Mouse (Mus musculus): ENCODE data around the gene Onecut1.

DNA sequence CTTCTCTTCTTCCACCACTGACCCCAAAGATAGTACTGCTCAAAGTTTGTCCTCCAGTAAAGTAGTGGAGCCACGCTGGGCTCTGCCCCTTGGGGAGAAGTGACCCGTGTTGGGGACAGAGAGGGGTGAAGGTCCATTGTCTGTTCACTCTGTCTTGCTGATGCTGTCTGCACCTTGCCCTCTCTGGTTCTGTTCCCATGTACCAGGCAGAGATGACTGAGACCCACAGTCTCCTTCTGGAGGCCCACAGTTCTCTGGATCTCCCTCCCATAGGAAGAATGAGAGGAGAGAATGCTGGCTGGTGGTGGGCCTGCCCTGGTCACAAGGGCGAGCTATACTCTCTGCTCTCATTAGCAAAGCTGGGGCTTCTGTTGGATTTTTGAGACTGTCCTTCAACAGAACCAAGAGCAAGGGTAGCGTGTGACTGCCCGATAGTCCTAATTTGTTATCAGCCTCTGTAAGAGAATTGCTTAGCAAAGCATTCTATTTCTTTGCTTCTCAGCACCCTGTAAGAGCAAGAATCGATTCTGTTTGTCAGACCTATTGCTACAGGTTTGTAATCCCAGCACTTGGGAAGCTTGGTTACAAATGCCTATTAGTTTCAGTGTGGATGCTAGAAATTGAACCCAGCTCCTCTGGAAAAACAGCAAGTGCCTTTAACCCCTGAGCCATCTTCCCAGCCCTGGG lies 61.7 kb downstream of the Onecut1 start:
- no peak for TF ChIP-seq CTCF (IDR thresholded peaks at IDR 0.05; ENCODE audit: borderline replicate concordance, insufficient read depth, low read length)
- no peak for TF ChIP-seq POLR2A (IDR thresholded peaks at IDR 0.05; ENCODE audit: low read depth, low read length)

Measured in embryonic fibroblast, embryonic 13.5 days (primary cell).